Mouse (Mus musculus) hindbrain, postnatal 0 days (tissue): Measurements from ENCODE around the gene Gm20388. TPM values are rescaled to one million over a fixed set of nuclear protein-coding genes. Genes with fewer than 3 reads are reported as not detected.

Experiments used
- ATAC-seq: fragments of 200-750 bp; cut with Nextera tagmentation; 2 replicates; pipeline ENCODE4 v1.8.0; 2017; ENCODE audit warnings: mild to moderate bottlenecking, moderate TSS enrichment, moderate library complexity
- DNase-seq: peaks from one replicate; pipeline ENCODE4 v3.0.0-alpha.2; 2015; ENCODE audit warnings: low spot score
- H3K27ac ChIP-seq: fragments of 300-500 bp; sonication (generic); 2 replicates; pipeline ENCODE4 v1.5.1; 2014; ENCODE audit warnings: mild to moderate bottlenecking
- H3K27me3 ChIP-seq: fragments of 300-500 bp; sonication (generic); 2 replicates; pipeline ENCODE4 v1.6.1; 2014; ENCODE audit warnings: low read length, mixed read lengths; ENCODE audit not compliant: insufficient read depth
- H3K36me3 ChIP-seq: fragments of 300-500 bp; sonication (generic); 2 replicates; pipeline ENCODE4 v1.6.1; 2014; ENCODE audit warnings: low read length, mixed read lengths; ENCODE audit not compliant: insufficient read depth
- H3K4me1 ChIP-seq: fragments of 300-500 bp; sonication (generic); 2 replicates; pipeline ENCODE4 v1.6.1; 2014; ENCODE audit warnings: antibody characterized with exemption, low read length, mixed read lengths; ENCODE audit not compliant: insufficient read depth
- H3K4me2 ChIP-seq: fragments of 300-500 bp; sonication (generic); 2 replicates; pipeline ENCODE4 v1.6.1; 2014; ENCODE audit warnings: low read depth, mild to moderate bottlenecking, low read length, moderate library complexity, mixed read lengths
- H3K4me3 ChIP-seq: fragments of 300-500 bp; sonication (generic); 2 replicates; pipeline ENCODE4 v1.5.1; 2014; ENCODE audit warnings: low read length
- H3K9ac ChIP-seq: fragments of 300-500 bp; sonication (generic); replicated peaks from 2 replicates; pipeline ENCODE4 v1.6.1; 2014; ENCODE audit warnings: mild to moderate bottlenecking, low read length, moderate library complexity, mixed read lengths
- H3K9me3 ChIP-seq: fragments of 300-500 bp; sonication (generic); 2 replicates; pipeline ENCODE4 v1.6.1; 2016; ENCODE audit warnings: low read length, mixed read lengths
- CTCF ChIP-seq: IDR thresholded peaks from 2 replicates; pipeline ENCODE4 v1.5.1; 2016; ENCODE audit warnings: antibody characterized with exemption, control low read depth, low read depth
- WGBS: fragments of 180-500 bp; shearing (Covaris S2); extraction: QIAGEN DNeasy Blood & Tissue Kit; methylation state at CpG from one replicate; pipeline ENCODE4 v1.1.7; 2014; 5-methylcytosine and 5-hydroxymethylcytosine counted together
- polyA plus RNA-seq: library from polyadenylated mRNA; unstranded; fragments of >200 nt; fragmentation: Nextera tagmentation; extraction: Ambion mirVana; gene quantifications from 2 replicates; pipeline ENCODE4 v1.2.1, GENCODE M21; 2015
- total RNA-seq: library from RNA; depleted of rRNA; stranded (reverse); fragments of >200 nt; gene quantifications from 2 replicates; pipeline ENCODE4 v1.2.3, GENCODE M21; 2014

The Gm20388 gene
- total and polyA plus RNA-seq, 2 experiments from 2014 or later = 71.3 TPM; not detected in 1

DNA sequence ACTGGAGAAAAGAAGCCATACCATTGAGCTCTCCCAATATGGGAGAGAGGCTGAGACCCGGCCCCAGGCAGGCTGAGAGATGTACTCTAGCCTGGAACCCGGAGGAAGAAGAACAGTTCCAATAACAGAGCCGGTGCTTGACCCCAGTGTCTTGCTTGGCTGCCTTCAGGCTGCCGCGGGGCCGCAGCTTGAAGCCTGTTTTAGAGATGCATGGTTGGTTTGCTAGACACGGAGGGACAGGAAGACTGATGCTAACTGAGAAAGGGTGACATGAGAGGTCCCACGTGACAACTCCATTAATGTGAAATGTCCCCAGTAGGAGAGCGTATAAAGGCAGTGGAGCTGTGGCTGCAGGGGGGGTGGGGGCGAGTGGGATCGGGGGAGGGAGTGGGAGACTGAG is 438.3 kb downstream of the Gm20388 start:
- no peak for DNase-seq
- Histone ChIP-seq H3K9me3 (no peaks in the 10 kb centered on the region), H3K36me3 (no peaks in the 10 kb centered on the region), H3K4me1 (peaks cover 23% of the 10 kb centered on the region), H3K27ac (peak overlapping the region; percentile 7; the same call in 1 of the 2 replicates), H3K9ac (no peak overlapping the region), H3K27me3 (no peaks in the 10 kb centered on the region), H3K4me2 (no peak overlapping the region), H3K4me3 (no peak overlapping the region)
- 14% methylated on average over 11 of the region's 11 CpGs for WGBS
- ATAC-seq = no peak
- no peak for TF ChIP-seq CTCF

DNA sequence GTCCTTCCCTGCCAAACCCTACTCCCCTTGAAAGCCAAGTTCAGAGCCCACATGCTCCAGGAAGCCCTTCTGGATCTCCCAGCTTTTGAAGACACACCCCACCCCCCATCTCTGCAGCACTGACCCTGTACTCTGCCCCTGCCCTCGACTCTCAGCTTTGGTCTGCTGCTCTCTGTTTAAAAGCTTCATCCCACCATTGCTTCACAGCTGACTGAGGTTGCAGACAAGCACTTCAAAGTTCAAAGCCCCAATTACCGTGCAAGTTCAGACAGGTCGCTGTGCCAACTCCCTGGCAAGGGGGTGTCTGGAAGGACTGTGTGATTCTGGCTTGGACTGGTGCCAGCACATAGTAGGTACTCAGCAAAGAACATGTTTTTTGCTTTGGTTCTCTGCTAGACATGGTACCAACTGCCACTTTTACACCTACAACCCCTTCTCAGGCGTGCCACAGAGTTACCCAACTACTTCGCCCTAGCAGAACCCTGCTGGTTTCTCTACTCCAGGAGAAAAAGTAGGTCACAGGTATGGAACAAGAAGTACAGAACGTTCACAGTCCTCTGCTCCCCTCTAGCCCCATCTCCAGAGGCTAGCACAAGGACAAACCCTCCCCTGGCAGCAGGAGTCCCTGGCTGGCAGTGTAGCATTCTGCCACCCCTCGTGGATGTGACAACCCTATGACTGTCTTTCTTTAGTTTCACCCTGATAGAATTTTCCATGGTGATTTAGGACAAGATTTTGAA is 440.9 kb downstream of the Gm20388 start:
- peaks cover 25% of the 10 kb centered on the region for H3K4me1 ChIP-seq
- H3K4me2 ChIP-seq = no peak overlapping the region
- no peak overlapping the region for H3K27ac ChIP-seq
- TF ChIP-seq CTCF = no peak
- no peak overlapping the region for H3K4me3 ChIP-seq
- ATAC-seq (no peak), DNase-seq (no peak)
- H3K9ac ChIP-seq = no peak overlapping the region
- H3K36me3 ChIP-seq = no peaks in the 10 kb centered on the region
- no peaks in the 10 kb centered on the region for H3K9me3 ChIP-seq
- H3K27me3 ChIP-seq = no peaks in the 10 kb centered on the region
- 58% methylated on average over 7 of the region's 7 CpGs for whole genome bisulfite sequencing

DNA sequence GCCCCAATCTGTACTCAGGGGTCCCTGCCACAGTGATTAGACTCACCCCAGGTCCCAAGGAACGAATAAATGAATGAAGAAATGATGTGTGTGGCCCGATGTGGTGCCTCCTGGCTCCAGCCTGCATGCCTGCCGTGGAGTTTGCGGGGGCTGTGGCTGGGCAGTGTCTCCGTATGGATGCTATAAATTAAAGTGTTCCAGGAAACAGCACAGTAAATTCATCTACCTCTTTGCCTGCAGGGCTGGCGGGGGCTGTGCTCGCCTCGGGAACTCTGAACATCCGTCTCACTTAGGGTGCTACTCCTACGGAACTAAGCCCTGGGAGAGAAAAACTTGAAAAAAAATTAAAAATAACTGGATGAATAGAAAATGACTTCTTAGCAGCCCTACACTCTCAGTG is 441.5 kb downstream of the Gm20388 start:
- no peak overlapping the region for H3K27ac ChIP-seq
- WGBS = 47% methylated on average over 10 of the region's 10 CpGs
- no peak for ATAC-seq
- no peaks in the 10 kb centered on the region for H3K36me3 ChIP-seq
- H3K4me2 ChIP-seq = no peak overlapping the region
- no peaks in the 10 kb centered on the region for H3K27me3 ChIP-seq
- no peak for DNase-seq
- no peak overlapping the region for H3K9ac ChIP-seq
- H3K4me3 ChIP-seq = no peak overlapping the region
- TF ChIP-seq CTCF = no peak
- peaks cover 24% of the 10 kb centered on the region for H3K4me1 ChIP-seq
- no peaks in the 10 kb centered on the region for H3K9me3 ChIP-seq

DNA sequence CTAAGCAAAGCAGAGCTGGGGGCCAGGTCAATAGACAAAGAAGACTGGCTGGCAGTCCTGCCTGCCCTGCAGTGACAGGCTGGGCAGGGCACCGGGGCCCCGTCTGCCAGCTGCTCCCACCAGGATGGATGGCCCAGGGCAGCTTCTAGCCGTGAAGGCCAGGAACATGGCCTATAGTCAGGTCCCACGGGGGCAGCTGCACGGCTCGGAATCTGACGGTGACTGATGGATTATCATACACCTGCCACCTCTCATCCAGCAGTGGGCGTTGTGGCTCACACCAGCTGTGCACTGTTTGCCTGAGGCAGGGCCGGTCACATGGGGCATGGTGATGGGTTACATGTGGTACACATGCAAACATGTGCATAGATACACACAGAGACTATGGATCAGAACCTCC is 445.4 kb downstream of the Gm20388 start:
- peak; percentile 36 for TF ChIP-seq CTCF
- DNase-seq (no peak), ATAC-seq (no peak; the same call in 1 of the 2 replicates)
- H3K4me3 ChIP-seq = no peak overlapping the region
- H3K36me3 ChIP-seq = no peaks in the 10 kb centered on the region
- WGBS = 46% methylated on average over 9 of the region's 9 CpGs
- H3K9me3 ChIP-seq = no peaks in the 10 kb centered on the region
- no peak overlapping the region for H3K9ac ChIP-seq
- H3K4me2 ChIP-seq = no peak overlapping the region
- no peaks in the 10 kb centered on the region for H3K27me3 ChIP-seq
- no peak overlapping the region for H3K27ac ChIP-seq
- peaks cover 17% of the 10 kb centered on the region for H3K4me1 ChIP-seq

DNA sequence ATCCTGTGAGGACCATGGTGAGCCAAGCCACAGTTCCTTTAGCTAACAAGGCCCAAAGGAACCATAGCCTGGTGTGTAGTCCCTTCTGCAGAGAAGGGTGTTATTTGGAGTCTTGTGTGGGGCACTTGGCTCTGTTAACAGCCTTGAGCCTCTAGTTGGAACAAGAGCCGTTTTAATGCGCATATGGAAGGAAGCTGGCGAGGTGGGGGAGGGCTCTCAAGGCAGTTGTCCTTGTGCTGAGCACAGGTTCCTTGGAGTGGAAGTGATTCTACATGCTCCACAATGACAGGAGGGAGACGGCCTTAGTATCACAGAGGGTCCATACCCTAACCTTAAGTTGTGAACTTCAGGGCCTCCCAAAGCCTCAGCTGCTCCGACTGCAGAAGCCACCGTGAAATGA is 446.9 kb downstream of the Gm20388 start:
- no peak for DNase-seq
- TF ChIP-seq CTCF = no peak
- H3K4me1 ChIP-seq = peaks cover 17% of the 10 kb centered on the region
- no peak overlapping the region for H3K9ac ChIP-seq
- H3K9me3 ChIP-seq = no peaks in the 10 kb centered on the region
- ATAC-seq = no peak
- no peak overlapping the region for H3K4me3 ChIP-seq
- no peak overlapping the region for H3K4me2 ChIP-seq
- no peak overlapping the region for H3K27ac ChIP-seq
- no peaks in the 10 kb centered on the region for H3K27me3 ChIP-seq
- H3K36me3 ChIP-seq = no peaks in the 10 kb centered on the region
- 61% methylated on average over 6 of the region's 6 CpGs for WGBS

DNA sequence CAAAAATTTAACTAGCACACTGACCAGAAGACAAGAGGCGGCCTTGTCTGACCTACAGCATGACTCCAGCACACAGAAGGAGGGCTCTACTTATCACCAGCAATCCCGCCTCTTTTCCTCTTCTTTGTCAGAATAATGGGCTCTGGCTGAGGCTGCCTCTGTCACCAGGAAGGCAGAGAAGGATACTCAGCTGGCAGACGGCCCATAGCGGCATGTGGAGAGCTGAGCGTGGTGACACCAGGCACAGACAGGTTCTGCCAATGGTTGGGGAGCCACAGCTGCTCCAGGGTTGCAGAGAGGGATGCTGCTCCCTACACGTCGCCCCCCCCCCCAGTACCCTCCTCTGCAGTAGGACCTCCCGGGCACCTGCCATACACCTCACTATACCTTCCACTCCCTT is 450.7 kb downstream of the Gm20388 start:
- 43% methylated on average over 8 of the region's 8 CpGs for WGBS
- H3K9me3 ChIP-seq = no peaks in the 10 kb centered on the region
- H3K27me3 ChIP-seq = no peaks in the 10 kb centered on the region
- H3K4me1 ChIP-seq = peaks cover 12% of the 10 kb centered on the region
- no peak overlapping the region for H3K4me2 ChIP-seq
- H3K9ac ChIP-seq = no peak overlapping the region
- no peaks in the 10 kb centered on the region for H3K36me3 ChIP-seq
- no peak for ATAC-seq
- DNase-seq = peak; percentile 65
- H3K27ac ChIP-seq = no peak overlapping the region
- TF ChIP-seq CTCF = no peak
- H3K4me3 ChIP-seq = no peak overlapping the region

DNA sequence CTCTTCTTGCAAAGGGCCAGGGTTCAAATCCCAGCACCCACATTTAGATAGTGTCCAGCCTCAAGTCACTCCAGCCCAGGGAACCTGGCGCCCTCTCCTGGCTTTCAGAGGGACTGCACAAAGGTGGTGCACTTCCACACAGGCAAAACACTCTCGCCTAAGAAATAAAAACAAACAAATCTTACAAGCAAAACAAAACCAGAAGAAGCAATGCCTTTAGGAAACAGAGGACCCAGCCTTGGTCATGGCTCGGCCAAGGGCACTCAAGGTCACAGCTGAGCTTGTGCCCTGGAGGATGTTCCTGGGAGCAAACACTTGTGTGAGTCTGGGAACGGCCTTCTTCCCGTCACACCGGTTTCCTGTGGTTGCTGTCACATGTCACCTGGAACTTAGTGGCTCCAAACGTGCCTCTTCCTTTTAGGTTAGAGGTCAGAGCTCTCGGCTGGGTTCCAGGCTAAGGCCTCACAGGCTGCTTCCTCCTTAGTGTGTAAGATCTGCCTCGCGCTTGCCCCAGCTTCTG is 453.0 kb downstream of the Gm20388 start:
- TF ChIP-seq CTCF = peak; percentile 66
- ATAC-seq (no peak), DNase-seq (no peak)
- no peaks in the 10 kb centered on the region for H3K27me3 ChIP-seq
- H3K4me3 ChIP-seq = no peak overlapping the region
- H3K9ac ChIP-seq = no peak overlapping the region
- no peaks in the 10 kb centered on the region for H3K36me3 ChIP-seq
- H3K4me1 ChIP-seq = peaks cover 6% of the 10 kb centered on the region
- no peaks in the 10 kb centered on the region for H3K9me3 ChIP-seq
- H3K27ac ChIP-seq = no peak overlapping the region
- 69% methylated on average over 10 of the region's 10 CpGs for WGBS
- no peak overlapping the region for H3K4me2 ChIP-seq
